Mouse (Mus musculus): ENCODE measurements around the gene Jam2. TPM values are rescaled to one million over a fixed set of nuclear protein-coding genes. Genes with fewer than 3 reads are reported as not detected.

The Jam2 gene
- polyA plus RNA-seq, 1 experiment from 2014 or later = 5.9 TPM

GRCm38 (mm10) chr16:84745721-84746306, 28.1 kb upstream of the Jam2 start:
- Histone ChIP-seq H3K4me3 (ENCODE audit: low read depth, low read length) (no peak overlapping the region), H3K27ac (ENCODE audit: low read depth, low read length) (no peak overlapping the region), H3K4me1 (replicated peaks; ENCODE audit: control insufficient read depth, insufficient read depth, low read length) (no peaks in the 10 kb centered on the region), H3K9me3 (ENCODE audit: control insufficient read depth) (no peaks in the 10 kb centered on the region), H3K4me2 (replicated peaks; ENCODE audit: low read depth) (no peak overlapping the region), H3K27me3 (replicated peaks; ENCODE audit: control insufficient read depth, insufficient read depth, low read length) (no peaks in the 10 kb centered on the region), H3K36me3 (ENCODE audit: control insufficient read depth, insufficient read depth) (no peaks in the 10 kb centered on the region), H3K9ac (ENCODE audit: low read depth, low read length) (no peak overlapping the region)
- no peak for TF ChIP-seq CTCF (IDR thresholded peaks at IDR 0.05; ENCODE audit: low read depth)
- no peak for ATAC-seq
- WGBS = 71% methylated on average over 6 of the region's 6 CpGs

DNA sequence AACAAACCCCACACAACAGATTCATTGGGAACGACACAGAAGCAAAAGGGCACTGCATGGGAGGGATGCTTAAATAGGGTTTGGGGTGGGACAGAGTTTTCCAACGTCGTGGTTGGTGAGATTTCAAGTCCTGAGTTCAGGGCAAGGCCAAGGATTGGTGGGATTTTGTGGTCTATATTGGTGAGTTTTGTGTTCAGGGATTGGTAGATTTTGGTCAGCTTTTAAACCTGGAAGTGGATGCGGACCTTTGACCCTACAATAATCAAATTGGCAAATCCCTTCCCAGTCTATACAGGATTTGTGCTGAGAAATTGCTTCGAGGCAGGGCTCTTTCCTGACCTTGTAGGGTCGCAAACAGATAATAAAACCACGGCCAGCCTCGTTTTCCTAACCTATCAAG, 6.0 kb upstream of the Jam2 start:
- H3K9me3 ChIP-seq (ENCODE audit: control insufficient read depth) = no peaks in the 10 kb centered on the region
- 77% methylated on average over 8 of the region's 8 CpGs for WGBS
- H3K36me3 ChIP-seq (ENCODE audit: control insufficient read depth, insufficient read depth) = no peaks in the 10 kb centered on the region
- H3K4me2 ChIP-seq (replicated peaks; ENCODE audit: low read depth) = no peak overlapping the region
- H3K4me1 ChIP-seq (replicated peaks; ENCODE audit: control insufficient read depth, insufficient read depth, low read length) = no peaks in the 10 kb centered on the region
- H3K4me3 ChIP-seq (ENCODE audit: low read depth, low read length) = no peak overlapping the region
- H3K9ac ChIP-seq (ENCODE audit: low read depth, low read length) = no peak overlapping the region
- ATAC-seq = no peak
- H3K27ac ChIP-seq (ENCODE audit: low read depth, low read length) = no peak overlapping the region
- TF ChIP-seq CTCF (IDR thresholded peaks at IDR 0.05; ENCODE audit: low read depth) = no peak
- peaks cover 6% of the 10 kb centered on the region; the same call in 1 of the 2 replicates for H3K27me3 ChIP-seq (replicated peaks; ENCODE audit: control insufficient read depth, insufficient read depth, low read length)

- WGBS = 69% methylated on average over 4 of the region's 4 CpGs
- TF ChIP-seq CTCF (IDR thresholded peaks at IDR 0.05; ENCODE audit: low read depth) = no peak
- no peaks in the 10 kb centered on the region for H3K9me3 ChIP-seq (ENCODE audit: control insufficient read depth)
- H3K9ac ChIP-seq (ENCODE audit: low read depth, low read length) = no peak overlapping the region
- no peaks in the 10 kb centered on the region for H3K4me1 ChIP-seq (replicated peaks; ENCODE audit: control insufficient read depth, insufficient read depth, low read length)
- H3K36me3 ChIP-seq (ENCODE audit: control insufficient read depth, insufficient read depth) = no peaks in the 10 kb centered on the region
- H3K27ac ChIP-seq (ENCODE audit: low read depth, low read length) = no peak overlapping the region
- no peak for ATAC-seq
- H3K4me2 ChIP-seq (replicated peaks; ENCODE audit: low read depth) = no peak overlapping the region
- H3K4me3 ChIP-seq (ENCODE audit: low read depth, low read length) = no peak overlapping the region
- peaks cover 12% of the 10 kb centered on the region; the same call in 1 of the 2 replicates for H3K27me3 ChIP-seq (replicated peaks; ENCODE audit: control insufficient read depth, insufficient read depth, low read length)
These were observed 4.7 kb upstream of the Jam2 start for GRCm38 (mm10) chr16:84769182-84769581.

DNA sequence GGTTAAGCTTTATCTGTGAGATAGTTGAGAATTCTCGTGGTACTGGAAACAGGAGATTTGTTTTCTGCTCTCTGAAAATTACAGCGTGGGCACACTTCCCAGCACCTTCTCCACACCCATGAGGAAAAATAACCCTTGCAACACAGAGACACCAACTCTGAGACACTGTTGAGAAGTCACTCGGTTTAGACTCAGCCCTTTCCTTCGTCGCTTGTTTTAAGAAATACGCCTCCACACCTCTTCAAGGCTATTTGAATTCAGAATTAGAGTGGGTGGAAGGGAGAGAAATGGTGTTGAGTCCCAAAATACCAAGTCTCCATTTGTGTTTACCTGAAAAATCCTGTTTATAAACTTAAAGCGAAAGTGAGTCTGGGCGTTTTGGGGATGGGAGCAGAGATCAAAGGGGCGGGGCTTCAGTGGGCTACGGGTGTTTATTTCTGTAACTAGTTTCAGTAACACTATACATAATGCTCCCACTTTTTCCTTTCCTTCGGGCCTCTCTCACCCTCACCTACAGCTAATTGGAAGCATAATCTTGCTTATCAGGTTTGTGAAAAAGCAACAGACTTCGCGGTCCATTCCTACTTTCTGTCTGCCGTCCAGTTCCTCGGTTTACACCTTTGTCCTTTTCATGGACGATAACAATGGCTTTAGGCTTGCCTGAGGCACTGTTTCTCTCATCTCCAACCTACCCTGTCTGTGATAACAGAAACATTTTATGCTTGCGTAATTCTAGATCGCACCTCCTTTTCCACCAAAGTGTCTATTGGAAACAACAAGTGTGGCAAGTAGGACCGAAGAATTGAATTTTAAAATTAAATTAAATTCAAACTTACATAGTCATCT, 4.1 kb upstream of the Jam2 start:
- Histone ChIP-seq H3K27me3 (replicated peaks; ENCODE audit: control insufficient read depth, insufficient read depth, low read length) (peaks cover 18% of the 10 kb centered on the region; the same call in 1 of the 2 replicates), H3K4me1 (replicated peaks; ENCODE audit: control insufficient read depth, insufficient read depth, low read length) (no peaks in the 10 kb centered on the region), H3K9me3 (ENCODE audit: control insufficient read depth) (no peaks in the 10 kb centered on the region), H3K9ac (ENCODE audit: low read depth, low read length) (no peak overlapping the region), H3K4me2 (replicated peaks; ENCODE audit: low read depth) (no peak overlapping the region), H3K4me3 (ENCODE audit: low read depth, low read length) (no peak overlapping the region), H3K36me3 (ENCODE audit: control insufficient read depth, insufficient read depth) (no peaks in the 10 kb centered on the region), H3K27ac (ENCODE audit: low read depth, low read length) (no peak overlapping the region)
- no peak for TF ChIP-seq CTCF (IDR thresholded peaks at IDR 0.05; ENCODE audit: low read depth)
- no peak for ATAC-seq
- WGBS = 83% methylated on average over 19 of the region's 19 CpGs

DNA sequence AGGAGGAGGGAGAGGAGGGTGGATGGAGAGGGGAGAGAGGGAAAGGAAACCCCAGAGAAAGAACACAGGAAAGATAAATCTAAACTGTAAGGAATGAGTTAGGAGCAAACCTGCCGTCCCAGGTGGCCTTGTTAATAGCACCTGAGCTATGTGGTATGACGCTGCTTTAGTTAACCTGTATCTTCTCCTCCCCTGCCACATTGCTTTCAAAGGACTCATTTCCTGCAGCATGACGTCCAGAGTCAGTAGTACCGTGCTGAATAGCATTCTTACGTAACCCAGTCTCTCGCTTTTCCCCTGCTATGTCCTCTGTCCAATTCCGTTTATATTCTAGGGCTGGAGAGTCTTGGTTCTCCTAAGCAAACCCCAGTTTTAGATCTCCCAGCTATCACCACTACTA, 3.0 kb upstream of the Jam2 start:
- 78% methylated on average over 7 of the region's 7 CpGs for WGBS
- H3K27me3 ChIP-seq (replicated peaks; ENCODE audit: control insufficient read depth, insufficient read depth, low read length) = peaks cover 26% of the 10 kb centered on the region; the same call in 1 of the 2 replicates
- TF ChIP-seq CTCF (IDR thresholded peaks at IDR 0.05; ENCODE audit: low read depth) = no peak
- no peak for ATAC-seq
- H3K4me3 ChIP-seq (ENCODE audit: low read depth, low read length) = no peak overlapping the region
- no peak overlapping the region for H3K4me2 ChIP-seq (replicated peaks; ENCODE audit: low read depth)
- no peaks in the 10 kb centered on the region for H3K36me3 ChIP-seq (ENCODE audit: control insufficient read depth, insufficient read depth)
- H3K9me3 ChIP-seq (ENCODE audit: control insufficient read depth) = no peaks in the 10 kb centered on the region
- no peaks in the 10 kb centered on the region for H3K4me1 ChIP-seq (replicated peaks; ENCODE audit: control insufficient read depth, insufficient read depth, low read length)
- H3K9ac ChIP-seq (ENCODE audit: low read depth, low read length) = no peak overlapping the region
- no peak overlapping the region for H3K27ac ChIP-seq (ENCODE audit: low read depth, low read length)

DNA sequence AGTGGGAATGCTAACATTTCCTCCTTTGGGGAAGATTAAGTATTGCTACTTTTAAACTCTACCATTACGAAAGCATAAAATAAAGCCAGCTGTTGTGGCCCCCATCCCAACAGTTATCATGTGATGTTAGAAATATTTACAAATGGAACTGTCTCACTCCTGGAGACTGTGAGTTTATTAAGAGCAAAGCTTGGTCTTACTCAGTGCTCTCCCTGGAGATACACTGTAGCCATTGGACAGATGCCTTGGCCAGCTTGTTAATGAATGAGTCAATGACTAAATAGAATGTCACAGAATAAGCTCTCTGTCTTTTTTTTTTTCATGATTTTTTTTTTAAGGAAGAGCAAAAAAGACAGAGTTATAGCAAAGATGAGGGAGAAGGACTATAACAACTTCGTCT, 2.5 kb upstream of the Jam2 start:
- Histone ChIP-seq H3K4me2 (replicated peaks; ENCODE audit: low read depth) (no peak overlapping the region), H3K27ac (ENCODE audit: low read depth, low read length) (no peak overlapping the region), H3K4me3 (ENCODE audit: low read depth, low read length) (no peak overlapping the region), H3K9ac (ENCODE audit: low read depth, low read length) (no peak overlapping the region), H3K27me3 (replicated peaks; ENCODE audit: control insufficient read depth, insufficient read depth, low read length) (peaks cover 27% of the 10 kb centered on the region; the same call in 1 of the 2 replicates), H3K9me3 (ENCODE audit: control insufficient read depth) (no peaks in the 10 kb centered on the region), H3K36me3 (ENCODE audit: control insufficient read depth, insufficient read depth) (no peaks in the 10 kb centered on the region), H3K4me1 (replicated peaks; ENCODE audit: control insufficient read depth, insufficient read depth, low read length) (no peaks in the 10 kb centered on the region)
- ATAC-seq = no peak
- WGBS = 84% methylated on average over 2 of the region's 2 CpGs
- no peak for TF ChIP-seq CTCF (IDR thresholded peaks at IDR 0.05; ENCODE audit: low read depth)
